Mouse (Mus musculus) layer of hippocampus, adult 18-20 months (tissue): ENCODE data around the gene Usp54. TPM values are rescaled to one million over a fixed set of nuclear protein-coding genes. Genes with fewer than 3 reads are reported as not detected.
A peak's percentile ranks its signal among the peaks of the same experiment; 100 is the strongest.
"Not testable (repeated sequence)": the region's sequence is repeated elsewhere in the genome, so short reads cannot be mapped to it uniquely, and the experiment has no call there.

Experiments
- DNase-seq, 2 experiments: peaks; one replicate each; pipeline ENCODE4 v3.0.0; 2022; ENCODE audit warnings: low spot score in 2 of 2
- total RNA-seq, 2 experiments: library from RNA; stranded (reverse); gene quantifications; 2 replicates each; pipeline ENCODE4 v1.2.3; 2021

Usp54 gene
- total RNA-seq, 2 experiments from 2014 or later = 58.7 to 59.4 TPM

- no peak for DNase-seq
Measured at GRCm38 (mm10) chr14:20612820-20613219, 28.0 kb downstream of the Usp54 start.

- no peak for DNase-seq
Measured at GRCm38 (mm10) chr14:20610146-20610545, 30.7 kb downstream of the Usp54 start.

GRCm38 (mm10) chr14:20609519-20609918 lies 31.3 kb downstream of the Usp54 start:
- DNase-seq = no peak

- DNase-seq = peak in 1 of 2 experiments; percentile 30
Measured at GRCm38 (mm10) chr14:20607396-20608126, 33.3 kb downstream of the Usp54 start.

GRCm38 (mm10) chr14:20601287-20601686 lies 39.6 kb downstream of the Usp54 start:
- DNase-seq = no peak

GRCm38 (mm10) chr14:20600203-20600602 lies 40.7 kb downstream of the Usp54 start:
- DNase-seq = no peak

GRCm38 (mm10) chr14:20599542-20599941 lies 41.3 kb downstream of the Usp54 start:
- DNase-seq = no peak

- peak; percentile 44 to 77 for DNase-seq
Measured at GRCm38 (mm10) chr14:20595781-20596180, 45.1 kb downstream of the Usp54 start.

- no peak for DNase-seq
Measured at GRCm38 (mm10) chr14:20587458-20587857, 53.4 kb downstream of the Usp54 start.

GRCm38 (mm10) chr14:20578822-20579407 lies 61.9 kb downstream of the Usp54 start:
- no peak for DNase-seq

- DNase-seq = peak; percentile 75 to 90
Measured at GRCm38 (mm10) chr14:20576179-20576578, 64.7 kb downstream of the Usp54 start.

GRCm38 (mm10) chr14:20573196-20573595 lies 67.7 kb downstream of the Usp54 start:
- not testable (repeated sequence) for DNase-seq

GRCm38 (mm10) chr14:20565256-20566021 lies 75.4 kb downstream of the Usp54 start:
- DNase-seq = no peak

- DNase-seq = no peak
Measured at GRCm38 (mm10) chr14:20564692-20565091, 76.2 kb downstream of the Usp54 start.

- no peak for DNase-seq
Measured at GRCm38 (mm10) chr14:20561897-20562296, 79.0 kb downstream of the Usp54 start.

- DNase-seq = no peak
Measured at GRCm38 (mm10) chr14:20550136-20550535, 90.7 kb downstream of the Usp54 start.

GRCm38 (mm10) chr14:20546415-20546814 lies 94.4 kb downstream of the Usp54 start, which contains the start of gene Ppp3cb:
Gene Ppp3cb, minus strand, starts transcription at chr14:20546573.
- peak; percentile 64 to 87 for DNase-seq

GRCm38 (mm10) chr14:20545529-20546331 lies 95.1 kb downstream of the Usp54 start:
- peak; percentile 81 to 85 for DNase-seq

- DNase-seq = peak in 1 of 2 experiments; percentile 34
Measured at GRCm38 (mm10) chr14:20544467-20545411, 96.1 kb downstream of the Usp54 start.

GRCm38 (mm10) chr14:20529643-20530042 lies 111.2 kb downstream of the Usp54 start:
- DNase-seq = no peak
